Mouse (Mus musculus) stomach, embryonic 15.5 days (tissue): ENCODE measurements around the gene Iqce. TPM values are rescaled to one million over a fixed set of nuclear protein-coding genes. Genes with fewer than 3 reads are reported as not detected.

Source experiments
- ATAC-seq: fragments of 200-750 bp; cut with Nextera tagmentation; 2 replicates; pipeline ENCODE4 v1.8.0; 2017; ENCODE audit warnings: low read depth, moderate number of reproducible peaks, moderate TSS enrichment; ENCODE audit not compliant: insufficient read depth, low FRiP score
- H3K27ac ChIP-seq: fragments of 300-500 bp; sonication (generic); 2 replicates; pipeline ENCODE4 v1.5.1; 2015; ENCODE audit warnings: mild to moderate bottlenecking, inconsistent platforms
- H3K27me3 ChIP-seq: fragments of 300-500 bp; sonication (generic); replicated peaks from 2 replicates; pipeline ENCODE4 v1.6.1; 2015; ENCODE audit warnings: inconsistent platforms
- H3K36me3 ChIP-seq: fragments of 300-500 bp; sonication (generic); 2 replicates; pipeline ENCODE4 v1.6.1; 2015; ENCODE audit warnings: inconsistent platforms
- H3K4me1 ChIP-seq: fragments of 300-500 bp; sonication (generic); 2 replicates; pipeline ENCODE4 v1.6.1; 2015; ENCODE audit warnings: inconsistent platforms
- H3K4me2 ChIP-seq: fragments of 300-500 bp; sonication (generic); 2 replicates; pipeline ENCODE4 v1.6.1; 2015; ENCODE audit warnings: mild to moderate bottlenecking, inconsistent platforms
- H3K4me3 ChIP-seq: fragments of 300-500 bp; sonication (generic); replicated peaks from 2 replicates; pipeline ENCODE4 v1.5.1; 2015; ENCODE audit warnings: inconsistent platforms
- H3K9ac ChIP-seq: fragments of 300-500 bp; sonication (generic); 2 replicates; pipeline ENCODE4 v1.6.1; 2015; ENCODE audit warnings: inconsistent platforms
- H3K9me3 ChIP-seq: fragments of 300-500 bp; sonication (generic); 2 replicates; pipeline ENCODE4 v1.6.1; 2016; ENCODE audit warnings: inconsistent platforms
- WGBS: fragments of 180-500 bp; shearing (Covaris S2); methylation state at CpG from one replicate; pipeline ENCODE4 v1.1.7; 2015; 5-methylcytosine and 5-hydroxymethylcytosine counted together
- polyA plus RNA-seq: library from polyadenylated mRNA; unstranded; fragments of >200 nt; fragmentation: Nextera tagmentation; extraction: Ambion mirVana; gene quantifications from 2 replicates; pipeline ENCODE4 v1.2.1, GENCODE M21; 2015

Gene Iqce
- polyA plus RNA-seq, 1 experiment from 2014 or later, result 20.3 TPM

- no peak overlapping the region for H3K9ac ChIP-seq
- no peak overlapping the region for H3K4me3 ChIP-seq
- no peak overlapping the region for H3K27ac ChIP-seq
- H3K4me1 ChIP-seq, result peaks cover 12% of the 10 kb centered on the region
- peaks cover 15% of the 10 kb centered on the region for H3K27me3 ChIP-seq
- no peak overlapping the region for H3K4me2 ChIP-seq
- no peaks in the 10 kb centered on the region for H3K36me3 ChIP-seq
- no peaks in the 10 kb centered on the region for H3K9me3 ChIP-seq
- no peak for ATAC-seq
- WGBS, result 86% methylated on average over 11 of the region's 11 CpGs
These were observed 29.0 kb upstream of the Iqce start for GRCm38 (mm10) chr5:140731040-140731797.

- Histone ChIP-seq H3K27me3 (no peaks in the 10 kb centered on the region), H3K4me2 (no peak overlapping the region), H3K4me1 (no peaks in the 10 kb centered on the region), H3K4me3 (no peak overlapping the region), H3K9ac (no peak overlapping the region), H3K9me3 (no peaks in the 10 kb centered on the region), H3K27ac (no peak overlapping the region), H3K36me3 (no peaks in the 10 kb centered on the region)
- no peak for ATAC-seq
- 77% methylated on average over 17 of the region's 17 CpGs for whole genome bisulfite sequencing
These were observed 25.0 kb upstream of the Iqce start for GRCm38 (mm10) chr5:140726946-140727740.

- Histone ChIP-seq H3K9ac (no peak overlapping the region), H3K4me1 (no peaks in the 10 kb centered on the region), H3K9me3 (no peaks in the 10 kb centered on the region), H3K27ac (no peak overlapping the region), H3K4me2 (no peak overlapping the region), H3K27me3 (no peaks in the 10 kb centered on the region), H3K4me3 (no peak overlapping the region), H3K36me3 (no peaks in the 10 kb centered on the region)
- no peak for ATAC-seq
- WGBS, result 78% methylated on average over 7 of the region's 7 CpGs
These were observed 24.1 kb upstream of the Iqce start for GRCm38 (mm10) chr5:140726062-140726839.

GRCm38 (mm10) chr5:140723822-140724221 lies 21.6 kb upstream of the Iqce start, which contains the start of gene Amz1:
Amz1 (plus strand) TSS chr5:140724127.
- Histone ChIP-seq H3K4me2 (no peak within 1 kb of the TSS), H3K36me3 (no peaks in the 10 kb centered on the region), H3K9me3 (no peaks in the 10 kb centered on the region), H3K27ac (no peak within 1 kb of the TSS), H3K27me3 (no peaks in the 10 kb centered on the region), H3K4me1 (no peaks in the 10 kb centered on the region), H3K4me3 (no peak within 1 kb of the TSS), H3K9ac (no peak within 1 kb of the TSS)
- no peak for ATAC-seq
- 81% methylated on average over 13 of the region's 13 CpGs for WGBS

- Histone ChIP-seq H3K4me1 (no peaks in the 10 kb centered on the region), H3K9me3 (no peaks in the 10 kb centered on the region), H3K27ac (no peak overlapping the region), H3K36me3 (peaks cover 8% of the 10 kb centered on the region), H3K27me3 (no peaks in the 10 kb centered on the region), H3K9ac (no peak overlapping the region), H3K4me2 (no peak overlapping the region), H3K4me3 (no peak overlapping the region)
- WGBS, result 70% methylated on average over 3 of the region's 3 CpGs
- ATAC-seq, result no peak
These were observed 19.9 kb upstream of the Iqce start for GRCm38 (mm10) chr5:140722121-140722520.

- 79% methylated on average over 7 of the region's 7 CpGs for WGBS
- no peak overlapping the region for H3K4me2 ChIP-seq
- no peak overlapping the region for H3K9ac ChIP-seq
- H3K4me1 ChIP-seq, result no peaks in the 10 kb centered on the region
- no peak for ATAC-seq
- H3K27ac ChIP-seq, result no peak overlapping the region
- H3K4me3 ChIP-seq, result no peak overlapping the region
- peaks cover 8% of the 10 kb centered on the region for H3K36me3 ChIP-seq
- H3K9me3 ChIP-seq, result no peaks in the 10 kb centered on the region
- no peaks in the 10 kb centered on the region for H3K27me3 ChIP-seq
These were observed 18.6 kb upstream of the Iqce start for GRCm38 (mm10) chr5:140720773-140721172.

- H3K27me3 ChIP-seq, result no peaks in the 10 kb centered on the region
- no peaks in the 10 kb centered on the region for H3K4me1 ChIP-seq
- H3K9ac ChIP-seq, result no peak overlapping the region
- no peak for ATAC-seq
- H3K4me2 ChIP-seq, result no peak overlapping the region
- H3K9me3 ChIP-seq, result no peaks in the 10 kb centered on the region
- no peak overlapping the region for H3K4me3 ChIP-seq
- WGBS, result 85% methylated on average over 5 of the region's 5 CpGs
- peaks cover 46% of the 10 kb centered on the region for H3K36me3 ChIP-seq
- H3K27ac ChIP-seq, result no peak overlapping the region
These were observed 8.9 kb upstream of the Iqce start for GRCm38 (mm10) chr5:140711040-140711439.

- 91% methylated on average over 6 of the region's 6 CpGs for WGBS
- no peak overlapping the region for H3K4me2 ChIP-seq
- no peak overlapping the region for H3K9ac ChIP-seq
- H3K4me3 ChIP-seq, result no peak overlapping the region
- H3K27ac ChIP-seq, result no peak overlapping the region
- H3K36me3 ChIP-seq, result peaks cover 46% of the 10 kb centered on the region
- H3K9me3 ChIP-seq, result no peaks in the 10 kb centered on the region
- H3K4me1 ChIP-seq, result peaks cover 7% of the 10 kb centered on the region
- no peak for ATAC-seq
- no peaks in the 10 kb centered on the region for H3K27me3 ChIP-seq
These were observed 8.1 kb upstream of the Iqce start for GRCm38 (mm10) chr5:140710315-140710714.

- peaks cover 10% of the 10 kb centered on the region for H3K36me3 ChIP-seq
- peak overlapping the region; percentile 68 for H3K9ac ChIP-seq
- no peaks in the 10 kb centered on the region for H3K27me3 ChIP-seq
- no peak for ATAC-seq
- no peaks in the 10 kb centered on the region for H3K9me3 ChIP-seq
- H3K4me3 ChIP-seq, result peak overlapping the region; percentile 58
- WGBS, result 43% methylated on average over 7 of the region's 7 CpGs
- peak overlapping the region; percentile 80 for H3K4me2 ChIP-seq
- peak overlapping the region; percentile 87 for H3K27ac ChIP-seq
- H3K4me1 ChIP-seq, result peaks cover 33% of the 10 kb centered on the region
These were observed 3.5 kb upstream of the Iqce start for GRCm38 (mm10) chr5:140705501-140706171.

GRCm38 (mm10) chr5:140704378-140705251 lies 2.4 kb upstream of the Iqce start, which contains the start of gene Brat1:
Brat1 (plus strand) TSS chr5:140705011.
- Histone ChIP-seq H3K27ac (peak within 1 kb of the TSS; percentile 93), H3K9ac (peak within 1 kb of the TSS; percentile 68)
- under 1% methylated on average over 69 of the region's 69 CpGs for WGBS

More at GRCm38 (mm10) chr5:140704378-140705251, 2.4 kb upstream of the Iqce start, which contains the start of gene Brat1:
- Histone ChIP-seq H3K36me3 (peaks cover 5% of the 10 kb centered on the region; the same call in 1 of the 2 replicates), H3K4me1 (peaks cover 33% of the 10 kb centered on the region), H3K4me2 (peak within 1 kb of the TSS; percentile 80), H3K4me3 (peak within 1 kb of the TSS; percentile 58), H3K9me3 (no peaks in the 10 kb centered on the region), H3K27me3 (no peaks in the 10 kb centered on the region)
- ATAC-seq, result peak; percentile 93
